Mouse (Mus musculus): Measurements from ENCODE around the gene Sumo2. TPM values are rescaled to one million over a fixed set of nuclear protein-coding genes. Genes with fewer than 3 reads are reported as not detected.
A peak's percentile ranks its signal among the peaks of the same experiment; 100 is the strongest.
"Not testable (repeated sequence)": the region's sequence is repeated elsewhere in the genome, so short reads cannot be mapped to it uniquely, and the experiment has no call there.

The Sumo2 gene
- total RNA-seq, 2 experiments from 2014 or later, result 126 to 154 TPM

- ATAC-seq (replicated peaks; ENCODE audit: low FRiP score, poor library complexity, severe bottlenecking), result no peak
Observed at GRCm38 (mm10) chr11:115521080-115521479, 15.0 kb downstream of the Sumo2 start.

DNA sequence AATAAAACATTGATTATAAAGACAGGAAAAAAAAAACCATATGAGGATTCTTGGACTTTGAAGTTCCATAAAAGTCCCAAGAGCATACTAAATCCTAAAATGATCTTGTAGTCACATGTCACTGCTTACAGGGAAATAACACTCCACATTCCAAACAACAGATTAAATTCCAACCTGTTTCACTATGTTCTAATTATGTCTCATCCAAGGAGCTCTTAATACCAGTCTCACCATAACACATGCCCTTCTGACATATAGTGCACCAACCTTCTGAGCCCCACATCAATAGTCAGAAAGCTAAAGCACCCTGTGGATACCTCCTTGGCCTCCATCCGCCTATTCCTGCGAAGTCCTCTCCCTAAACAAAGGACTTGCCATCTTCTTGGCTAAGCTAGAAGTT, 15.9 kb downstream of the Sumo2 start:
- ATAC-seq (replicated peaks; ENCODE audit: low FRiP score, poor library complexity, severe bottlenecking), result no peak

- no peak for ATAC-seq (replicated peaks; ENCODE audit: low FRiP score, poor library complexity, severe bottlenecking)
Observed at GRCm38 (mm10) chr11:115519581-115519980, 16.5 kb downstream of the Sumo2 start.

GRCm38 (mm10) chr11:115518693-115519092, 17.4 kb downstream of the Sumo2 start:
- no peak for ATAC-seq (replicated peaks; ENCODE audit: low FRiP score, poor library complexity, severe bottlenecking)

DNA sequence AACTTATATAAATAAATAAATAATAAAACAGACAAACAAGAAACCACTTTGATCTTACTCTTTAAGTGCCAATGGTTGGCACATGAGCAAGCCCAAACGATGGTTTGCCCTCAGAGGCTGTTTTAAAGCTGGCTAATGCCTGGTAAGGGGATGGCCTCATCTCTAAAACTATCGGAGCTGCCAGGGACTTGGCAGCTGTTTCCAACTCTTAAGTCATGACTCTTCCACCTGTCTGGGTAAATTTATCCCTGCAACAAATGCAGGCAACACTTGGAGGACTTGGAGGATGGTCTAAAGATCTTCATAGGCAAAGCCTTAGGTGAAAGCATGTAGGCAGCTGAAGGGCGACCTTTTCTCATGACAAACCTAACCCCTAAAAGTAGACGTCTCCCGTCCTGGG, 19.1 kb downstream of the Sumo2 start:
- ATAC-seq (replicated peaks; ENCODE audit: low FRiP score, poor library complexity, severe bottlenecking), result no peak

DNA sequence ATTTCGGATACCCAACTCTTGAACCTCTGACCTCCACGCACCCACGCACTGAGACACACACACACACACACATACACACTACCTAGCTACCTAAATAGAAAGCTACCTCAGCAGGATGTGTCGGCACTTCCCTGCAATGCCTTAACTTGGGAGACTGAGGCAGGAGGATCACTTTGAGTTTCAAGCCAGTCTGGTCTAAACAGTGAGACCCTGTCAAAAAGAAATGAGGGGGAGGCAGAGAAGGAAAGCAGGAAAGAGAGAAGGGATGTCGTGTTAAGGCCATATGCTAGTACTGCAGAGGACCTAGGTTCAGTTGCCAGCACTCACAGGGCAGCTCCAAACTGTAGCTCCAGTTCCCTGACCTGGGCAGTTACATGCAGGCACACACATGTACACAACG, 21.1 kb downstream of the Sumo2 start:
- ATAC-seq (replicated peaks; ENCODE audit: low FRiP score, poor library complexity, severe bottlenecking), result no peak

GRCm38 (mm10) chr11:115514238-115514663, 21.8 kb downstream of the Sumo2 start, which contains the start of gene Jpt1:
TSS of gene Jpt1 (minus strand) at chr11:115514387.
- ATAC-seq (replicated peaks; ENCODE audit: low FRiP score, poor library complexity, severe bottlenecking), result peak; percentile 76

DNA sequence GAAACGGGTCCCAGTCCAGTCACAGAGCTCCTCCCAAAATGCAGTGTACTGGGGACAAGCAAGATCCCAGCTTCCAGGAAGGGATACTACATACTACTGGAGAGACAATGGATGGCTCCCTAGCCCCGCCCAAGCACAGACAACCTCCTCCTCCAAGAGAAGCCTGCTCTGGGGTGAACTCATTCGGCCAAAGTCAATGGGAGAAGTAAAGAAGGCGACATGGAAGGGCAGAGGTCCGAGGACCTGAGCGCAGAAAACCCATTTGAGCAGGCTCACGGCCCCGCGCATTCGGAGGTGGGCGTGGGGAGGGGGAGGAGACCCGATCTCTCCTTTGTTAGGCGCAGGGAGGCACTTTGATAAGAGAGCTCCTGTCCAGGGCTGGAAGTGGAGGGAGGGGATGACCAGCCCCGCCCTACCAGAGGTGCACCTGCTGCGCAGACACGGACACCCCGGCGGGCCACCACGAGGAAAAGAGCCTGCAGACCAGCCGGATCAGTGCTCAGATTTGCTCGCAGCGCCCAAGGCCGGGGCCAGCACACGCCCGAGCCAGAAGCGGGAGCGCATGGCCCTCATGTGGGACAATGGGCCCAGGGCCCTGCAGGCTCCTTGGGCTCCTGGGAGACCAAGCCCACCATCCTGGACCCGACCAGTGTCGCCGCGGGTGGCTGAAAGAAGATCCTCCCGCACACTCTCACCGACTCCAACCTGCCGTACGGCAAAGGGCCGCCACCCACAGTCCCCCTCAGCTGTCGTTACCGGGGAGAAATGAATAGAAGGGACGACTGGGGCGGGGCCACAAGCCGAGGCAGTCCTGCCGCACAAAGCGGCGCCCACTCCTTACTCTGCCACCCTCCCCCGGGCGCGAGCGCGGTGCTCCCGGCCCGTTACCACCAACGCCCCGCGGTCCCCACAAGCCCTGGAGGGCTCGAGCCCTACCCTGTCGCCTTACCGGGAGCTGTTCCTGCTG, 22.5 kb downstream of the Sumo2 start:
- peak; percentile 48 for ATAC-seq (replicated peaks; ENCODE audit: low FRiP score, poor library complexity, severe bottlenecking)

GRCm38 (mm10) chr11:115512407-115513183, 23.5 kb downstream of the Sumo2 start:
- ATAC-seq (replicated peaks; ENCODE audit: low FRiP score, poor library complexity, severe bottlenecking), result no peak

DNA sequence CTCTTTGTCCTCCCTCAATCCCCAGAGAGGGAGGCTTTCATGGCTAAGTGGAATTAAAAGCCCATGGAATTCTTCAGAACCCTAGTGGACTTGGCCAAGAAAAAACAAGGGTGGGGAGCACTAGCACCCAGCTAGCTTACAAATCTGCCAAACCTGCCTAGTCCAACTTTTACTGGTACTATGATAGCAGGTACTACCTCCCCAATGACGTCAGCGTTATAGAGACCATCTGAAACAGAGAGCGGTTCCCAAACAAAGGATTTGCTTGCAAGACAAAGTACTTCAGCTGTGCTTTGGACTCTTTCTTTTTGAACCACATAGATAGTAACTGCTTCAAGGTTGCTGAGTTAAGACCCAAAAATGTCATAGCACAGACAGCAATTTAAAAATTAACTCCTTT, 24.1 kb downstream of the Sumo2 start:
- no peak for ATAC-seq (replicated peaks; ENCODE audit: low FRiP score, poor library complexity, severe bottlenecking)

DNA sequence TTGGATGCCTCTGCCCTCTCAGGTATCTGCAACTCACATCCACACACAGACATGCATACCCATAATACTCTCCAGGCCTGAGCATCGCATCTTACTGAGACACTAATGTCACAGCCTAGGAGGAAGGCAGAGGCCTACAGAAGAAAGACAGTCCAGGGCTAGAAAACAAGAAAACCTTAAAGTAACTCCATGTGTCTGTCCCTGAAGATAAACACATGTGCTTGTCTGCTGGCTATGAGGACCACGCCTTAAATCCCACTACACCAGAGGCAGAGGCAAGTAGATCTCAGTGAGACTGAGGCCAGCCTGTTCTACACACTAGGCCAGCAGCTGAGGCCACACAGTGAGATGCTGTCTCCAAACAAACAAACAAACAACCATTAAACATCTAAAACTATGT, 25.0 kb downstream of the Sumo2 start:
- peak; percentile 58 for ATAC-seq (replicated peaks; ENCODE audit: low FRiP score, poor library complexity, severe bottlenecking)

DNA sequence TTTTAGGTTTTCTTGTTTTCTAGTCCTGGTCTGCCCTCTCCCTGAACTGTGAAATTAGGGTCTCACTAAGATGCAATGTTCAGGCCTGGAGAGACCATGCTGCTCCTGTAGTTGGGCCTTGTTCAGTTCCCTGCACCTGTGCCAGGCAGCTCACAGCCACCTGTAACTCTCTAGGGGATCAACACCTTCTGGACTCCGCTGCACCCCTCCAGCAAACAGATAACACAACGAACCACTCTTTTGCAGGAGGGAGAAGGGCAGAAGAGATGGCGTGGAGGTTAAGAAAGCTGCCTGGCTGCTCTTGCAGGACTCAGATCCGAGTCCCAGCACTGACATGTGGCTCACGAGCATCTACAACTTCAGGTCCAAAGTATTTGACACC, 25.6 kb downstream of the Sumo2 start:
- no peak for ATAC-seq (replicated peaks; ENCODE audit: low FRiP score, poor library complexity, severe bottlenecking)

- no peak for ATAC-seq (replicated peaks; ENCODE audit: low FRiP score, poor library complexity, severe bottlenecking)
Observed at GRCm38 (mm10) chr11:115509773-115510506, 26.1 kb downstream of the Sumo2 start.

DNA sequence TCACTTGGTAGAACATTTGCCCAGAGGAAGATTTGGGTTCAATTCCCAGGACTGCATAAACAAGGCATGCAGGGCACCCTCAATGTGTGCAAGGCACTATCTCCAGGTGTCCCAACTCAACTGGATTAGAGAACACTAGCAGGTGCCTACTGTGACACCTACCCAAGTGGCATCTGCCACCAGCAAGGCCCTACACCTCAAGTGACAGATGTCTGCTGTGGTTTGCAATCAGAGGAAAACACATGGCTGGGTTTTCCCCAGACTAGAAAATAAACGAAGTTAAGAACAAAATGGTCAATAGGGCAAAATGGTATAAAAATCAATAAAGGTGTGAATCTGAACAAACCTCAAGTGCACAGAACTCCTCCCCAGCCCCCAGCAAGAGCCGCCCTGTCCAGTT, 28.0 kb downstream of the Sumo2 start:
- ATAC-seq (replicated peaks; ENCODE audit: low FRiP score, poor library complexity, severe bottlenecking), result no peak

- peak; percentile 81 for ATAC-seq (replicated peaks; ENCODE audit: low FRiP score, poor library complexity, severe bottlenecking)
Observed at GRCm38 (mm10) chr11:115506586-115506985, 29.5 kb downstream of the Sumo2 start.

- ATAC-seq (replicated peaks; ENCODE audit: low FRiP score, poor library complexity, severe bottlenecking), result no peak
Observed at GRCm38 (mm10) chr11:115502636-115503035, 33.4 kb downstream of the Sumo2 start.

DNA sequence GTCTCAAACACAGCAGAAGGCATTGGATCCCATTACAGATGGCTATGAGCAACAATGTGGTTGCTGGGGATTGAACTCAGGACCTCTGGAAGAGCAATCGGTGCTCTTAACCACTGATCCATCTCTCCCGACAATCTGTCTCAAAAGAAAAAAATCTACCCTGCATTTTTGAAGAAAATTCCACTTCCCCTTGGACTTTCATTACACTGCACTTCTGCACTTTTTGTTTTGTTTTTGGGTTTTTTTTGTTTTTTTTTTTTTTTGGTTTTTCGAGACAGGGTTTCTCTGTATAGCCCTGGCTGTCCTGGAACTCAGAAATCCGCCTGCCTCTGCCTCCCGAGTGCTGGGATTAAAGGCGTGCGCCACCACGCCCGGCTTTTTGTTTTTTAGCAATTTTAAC, 39.5 kb downstream of the Sumo2 start:
- not testable (repeated sequence) for ATAC-seq (replicated peaks; ENCODE audit: low FRiP score, poor library complexity, severe bottlenecking)

- 0 out of 2 replicates have a peak, but pooled peaks have one; percentile 19 for ATAC-seq (replicated peaks; ENCODE audit: low FRiP score, poor library complexity, severe bottlenecking)
Observed at GRCm38 (mm10) chr11:115492387-115492786, 43.7 kb downstream of the Sumo2 start.

DNA sequence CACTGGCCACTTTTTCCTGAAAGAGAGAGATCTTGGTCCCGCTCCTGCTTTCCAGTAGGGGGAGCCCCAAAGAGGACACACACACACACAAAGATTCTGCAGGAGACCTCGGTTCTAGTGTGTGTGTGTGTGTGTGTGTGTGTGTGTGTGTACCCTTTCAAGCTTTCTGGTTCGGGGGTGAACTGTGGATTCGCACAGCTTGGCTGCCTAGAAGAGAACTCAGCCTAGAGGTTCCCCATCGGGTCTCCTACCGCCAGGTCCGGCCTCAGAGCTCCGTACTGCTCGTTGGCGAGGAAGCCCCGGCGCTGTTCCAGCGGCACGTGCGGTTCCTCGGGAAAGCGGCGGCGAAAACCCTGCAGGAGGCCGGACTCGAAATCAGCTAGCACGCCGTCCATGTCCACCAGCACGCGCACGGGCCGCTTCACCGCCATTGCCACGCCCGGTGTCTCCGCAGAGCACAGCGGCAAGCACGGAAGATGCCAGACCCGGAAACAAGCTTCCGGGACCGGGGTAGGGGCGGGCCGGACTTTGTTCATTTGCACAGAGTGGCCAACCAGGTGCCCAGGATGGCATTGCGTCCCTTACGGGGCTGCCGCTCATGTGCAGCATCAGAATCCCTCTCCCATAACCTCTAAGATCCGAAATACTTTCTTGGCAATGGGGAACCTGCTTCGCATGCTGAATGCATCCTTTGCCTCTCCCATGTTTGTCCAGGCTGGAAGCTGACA, 44.6 kb downstream of the Sumo2 start, which contains the start of gene Nt5c:
TSS of gene Nt5c (minus strand) at position 507 of the 728 bp plus-strand sequence.
- ATAC-seq (replicated peaks; ENCODE audit: low FRiP score, poor library complexity, severe bottlenecking), result peak; percentile 91

Measured in erythroblast, adult 5-6 weeks (primary cell).